Mouse (Mus musculus) heart, embryonic 10.5 days (tissue): ENCODE results near the gene Rpl22. TPM values are rescaled to one million over a fixed set of nuclear protein-coding genes. Genes with fewer than 3 reads are reported as not detected.

Source experiments
- DNase-seq: peaks from one replicate; pipeline ENCODE4 v3.0.0-alpha.2; 2017; ENCODE audit warnings: low spot score
- H3K27ac ChIP-seq: fragments of 300-500 bp; sonication (generic); 2 replicates; pipeline ENCODE4 v1.5.1; 2016; ENCODE audit warnings: mild to moderate bottlenecking
- H3K27me3 ChIP-seq: fragments of 300-500 bp; sonication (generic); 2 replicates; pipeline ENCODE4 v1.6.1; 2016; ENCODE audit warnings: mild to moderate bottlenecking; ENCODE audit not compliant: poor library complexity, insufficient read depth, severe bottlenecking
- H3K36me3 ChIP-seq: fragments of 300-500 bp; sonication (generic); 2 replicates; pipeline ENCODE4 v1.6.1; 2016; ENCODE audit warnings: mild to moderate bottlenecking, moderate library complexity
- H3K4me1 ChIP-seq: fragments of 300-500 bp; sonication (generic); 2 replicates; pipeline ENCODE4 v1.6.1; 2016; ENCODE audit warnings: mild to moderate bottlenecking
- H3K4me3 ChIP-seq: fragments of 300-500 bp; sonication (generic); 2 replicates; pipeline ENCODE4 v1.5.1; 2016; ENCODE audit warnings: mild to moderate bottlenecking, moderate library complexity
- H3K9me3 ChIP-seq: fragments of 300-500 bp; sonication (generic); 2 replicates; pipeline ENCODE4 v1.6.1; 2016; ENCODE audit warnings: mild to moderate bottlenecking, moderate library complexity
- WGBS: fragments of 180-500 bp; shearing (Covaris S2); methylation state at CpG from one replicate; pipeline ENCODE4 v1.1.7; 2016; 5-methylcytosine and 5-hydroxymethylcytosine counted together
- polyA plus RNA-seq: library from polyadenylated mRNA; unstranded; fragments of >200 nt; fragmentation: Nextera tagmentation; extraction: Ambion mirVana; gene quantifications from 2 replicates; pipeline ENCODE4 v1.2.1, GENCODE M21; 2016

The Rpl22 gene
- polyA plus RNA-seq, 1 experiment from 2014 or later = 301 TPM

- no peak for DNase-seq
- H3K4me1 ChIP-seq = peaks cover 14% of the 10 kb centered on the region
- H3K4me3 ChIP-seq = peak overlapping the region; percentile 95
- H3K9me3 ChIP-seq = no peaks in the 10 kb centered on the region
- peaks cover 45% of the 10 kb centered on the region for H3K36me3 ChIP-seq
- peak overlapping the region; percentile 94 for H3K27ac ChIP-seq
- 1% methylated on average over 11 of the region's 11 CpGs for WGBS
- H3K27me3 ChIP-seq = peaks cover 3% of the 10 kb centered on the region; the same call in 1 of the 2 replicates
These were observed 1.0 kb downstream of the Rpl22 start for GRCm38 (mm10) chr4:152326543-152326942.

GRCm38 (mm10) chr4:152328691-152329090 is 3.1 kb downstream of the Rpl22 start:
- no peak for DNase-seq

GRCm38 (mm10) chr4:152332952-152333351 is 7.4 kb downstream of the Rpl22 start:
- Histone ChIP-seq H3K27me3 (peaks cover 36% of the 10 kb centered on the region), H3K4me3 (no peak overlapping the region), H3K36me3 (peaks cover 82% of the 10 kb centered on the region), H3K27ac (no peak overlapping the region), H3K9me3 (no peaks in the 10 kb centered on the region), H3K4me1 (no peaks in the 10 kb centered on the region; the same call in 1 of the 2 replicates)
- 35% methylated on average over 2 of the region's 2 CpGs for WGBS
- no peak for DNase-seq

More at GRCm38 (mm10) chr4:152328691-152329090, 3.1 kb downstream of the Rpl22 start:
- Histone ChIP-seq H3K27me3 (no peaks in the 10 kb centered on the region), H3K4me3 (no peak overlapping the region), H3K36me3 (peaks cover 66% of the 10 kb centered on the region), H3K27ac (no peak overlapping the region), H3K4me1 (peaks cover 14% of the 10 kb centered on the region), H3K9me3 (no peaks in the 10 kb centered on the region)
- WGBS = 81% methylated on average over 6 of the region's 6 CpGs

GRCm38 (mm10) chr4:152333587-152333986 is 8.0 kb downstream of the Rpl22 start:
- peaks cover 76% of the 10 kb centered on the region for H3K36me3 ChIP-seq
- H3K4me3 ChIP-seq = no peak overlapping the region
- no peak for DNase-seq
- 92% methylated on average over 12 of the region's 12 CpGs for WGBS
- H3K27ac ChIP-seq = no peak overlapping the region
- H3K27me3 ChIP-seq = peaks cover 42% of the 10 kb centered on the region
- H3K4me1 ChIP-seq = peaks cover 6% of the 10 kb centered on the region
- H3K9me3 ChIP-seq = no peaks in the 10 kb centered on the region

- DNase-seq = no peak
- Histone ChIP-seq H3K36me3 (peaks cover 34% of the 10 kb centered on the region), H3K27me3 (peaks cover 84% of the 10 kb centered on the region), H3K27ac (no peak overlapping the region), H3K4me1 (peaks cover 29% of the 10 kb centered on the region), H3K4me3 (no peak overlapping the region), H3K9me3 (no peaks in the 10 kb centered on the region)
- 26% methylated on average over 6 of the region's 6 CpGs for WGBS
These were observed 12.2 kb downstream of the Rpl22 start for GRCm38 (mm10) chr4:152337772-152338171.

GRCm38 (mm10) chr4:152338419-152339292 is 13.1 kb downstream of the Rpl22 start, which contains the start of gene Chd5:
TSS of gene Chd5 (plus strand) at chr4:152338651.
- Histone ChIP-seq H3K4me1 (peaks cover 29% of the 10 kb centered on the region), H3K9me3 (no peaks in the 10 kb centered on the region), H3K4me3 (peak within 1 kb of the TSS; percentile 67), H3K36me3 (peaks cover 25% of the 10 kb centered on the region), H3K27ac (peak within 1 kb of the TSS; percentile 29; the same call in 1 of the 2 replicates), H3K27me3 (peaks cover 92% of the 10 kb centered on the region)
- WGBS = 2% methylated on average over 118 of the region's 120 CpGs
- no peak for DNase-seq

GRCm38 (mm10) chr4:152339293-152339790 is 13.8 kb downstream of the Rpl22 start:
- Histone ChIP-seq H3K9me3 (no peaks in the 10 kb centered on the region), H3K27me3 (peaks cover 98% of the 10 kb centered on the region), H3K4me1 (peaks cover 32% of the 10 kb centered on the region), H3K36me3 (peaks cover 18% of the 10 kb centered on the region), H3K27ac (0 out of 2 replicates have a peak overlapping the region, but pooled peaks have one; percentile 29), H3K4me3 (peak overlapping the region; percentile 67)
- no peak for DNase-seq
- WGBS = 2% methylated on average over 26 of the region's 26 CpGs

GRCm38 (mm10) chr4:152340584-152341284 is 15.2 kb downstream of the Rpl22 start:
- peaks cover 4% of the 10 kb centered on the region; the same call in 1 of the 2 replicates for H3K36me3 ChIP-seq
- WGBS = 33% methylated on average over 15 of the region's 15 CpGs
- H3K9me3 ChIP-seq = no peaks in the 10 kb centered on the region
- H3K27me3 ChIP-seq = peaks cover 91% of the 10 kb centered on the region
- no peak overlapping the region for H3K27ac ChIP-seq
- DNase-seq = no peak
- peaks cover 46% of the 10 kb centered on the region for H3K4me1 ChIP-seq
- no peak overlapping the region for H3K4me3 ChIP-seq

GRCm38 (mm10) chr4:152343296-152343695 is 17.8 kb downstream of the Rpl22 start:
- Histone ChIP-seq H3K27me3 (peaks cover 80% of the 10 kb centered on the region), H3K27ac (no peak overlapping the region), H3K4me3 (no peak overlapping the region), H3K36me3 (no peaks in the 10 kb centered on the region), H3K9me3 (no peaks in the 10 kb centered on the region), H3K4me1 (peaks cover 56% of the 10 kb centered on the region)
- 15% methylated on average over 5 of the region's 5 CpGs for WGBS
- DNase-seq = no peak

- Histone ChIP-seq H3K36me3 (no peaks in the 10 kb centered on the region), H3K27ac (no peak overlapping the region), H3K4me1 (peaks cover 43% of the 10 kb centered on the region), H3K9me3 (no peaks in the 10 kb centered on the region), H3K4me3 (no peak overlapping the region), H3K27me3 (peaks cover 80% of the 10 kb centered on the region)
- 44% methylated on average over 7 of the region's 7 CpGs for WGBS
- no peak for DNase-seq
These were observed 19.1 kb downstream of the Rpl22 start for GRCm38 (mm10) chr4:152344651-152345050.

- 50% methylated on average over 7 of the region's 7 CpGs for WGBS
- Histone ChIP-seq H3K27ac (no peak overlapping the region), H3K36me3 (no peaks in the 10 kb centered on the region), H3K4me3 (no peak overlapping the region), H3K27me3 (peaks cover 80% of the 10 kb centered on the region), H3K9me3 (no peaks in the 10 kb centered on the region), H3K4me1 (peaks cover 43% of the 10 kb centered on the region)
- no peak for DNase-seq
These were observed 19.8 kb downstream of the Rpl22 start for GRCm38 (mm10) chr4:152345120-152345889.

GRCm38 (mm10) chr4:152349837-152350381 is 24.4 kb downstream of the Rpl22 start:
- Histone ChIP-seq H3K4me1 (peaks cover 35% of the 10 kb centered on the region), H3K9me3 (no peaks in the 10 kb centered on the region), H3K27ac (no peak overlapping the region), H3K27me3 (peaks cover 84% of the 10 kb centered on the region), H3K4me3 (no peak overlapping the region), H3K36me3 (no peaks in the 10 kb centered on the region)
- WGBS = 15% methylated on average over 17 of the region's 17 CpGs
- no peak for DNase-seq
